Mouse (Mus musculus): ENCODE measurements around the gene Prkacb.

The Prkacb gene

GRCm38 (mm10) chr3:146719696-146720095 lies 93.1 kb downstream of the Prkacb start:
- no peak for DNase-seq (ENCODE audit: low read depth, low spot score)

GRCm38 (mm10) chr3:146718251-146718650 lies 94.5 kb downstream of the Prkacb start:
- no peak for DNase-seq (ENCODE audit: low read depth, low spot score)

- DNase-seq (ENCODE audit: low read depth, low spot score), result no peak
Observed at GRCm38 (mm10) chr3:146712305-146712704, 100.5 kb downstream of the Prkacb start.

GRCm38 (mm10) chr3:146711559-146711958 lies 101.2 kb downstream of the Prkacb start:
- no peak for DNase-seq (ENCODE audit: low read depth, low spot score)

GRCm38 (mm10) chr3:146711084-146711483 lies 101.7 kb downstream of the Prkacb start:
- DNase-seq (ENCODE audit: low read depth, low spot score), result no peak

GRCm38 (mm10) chr3:146709086-146709485 lies 103.7 kb downstream of the Prkacb start:
- no peak for DNase-seq (ENCODE audit: low read depth, low spot score)

- DNase-seq (ENCODE audit: low read depth, low spot score), result no peak
Observed at GRCm38 (mm10) chr3:146708381-146708780, 104.4 kb downstream of the Prkacb start.

- no peak for DNase-seq (ENCODE audit: low read depth, low spot score)
Observed at GRCm38 (mm10) chr3:146704099-146704498, 108.7 kb downstream of the Prkacb start.

- DNase-seq (ENCODE audit: low read depth, low spot score), result no peak
Observed at GRCm38 (mm10) chr3:146700051-146700450, 112.7 kb downstream of the Prkacb start.

GRCm38 (mm10) chr3:146698982-146699381 lies 113.8 kb downstream of the Prkacb start:
- DNase-seq (ENCODE audit: low read depth, low spot score), result no peak

GRCm38 (mm10) chr3:146692547-146692946 lies 120.2 kb downstream of the Prkacb start:
- no peak for DNase-seq (ENCODE audit: low read depth, low spot score)

- no peak for DNase-seq (ENCODE audit: low read depth, low spot score)
Observed at GRCm38 (mm10) chr3:146687121-146687725, 125.6 kb downstream of the Prkacb start.

GRCm38 (mm10) chr3:146686428-146686827 lies 126.4 kb downstream of the Prkacb start:
- DNase-seq (ENCODE audit: low read depth, low spot score), result no peak

- DNase-seq (ENCODE audit: low read depth, low spot score), result peak; percentile 14
Observed at GRCm38 (mm10) chr3:146684811-146685675, 127.7 kb downstream of the Prkacb start, which contains the start of gene Samd13. Samd13 (minus strand) TSS chr3:146685592.

GRCm38 (mm10) chr3:146683095-146683494 lies 129.7 kb downstream of the Prkacb start:
- DNase-seq (ENCODE audit: low read depth, low spot score), result no peak

GRCm38 (mm10) chr3:146682140-146682651 lies 130.6 kb downstream of the Prkacb start:
- DNase-seq (ENCODE audit: low read depth, low spot score), result peak; percentile 81

GRCm38 (mm10) chr3:146681696-146682095 lies 131.1 kb downstream of the Prkacb start:
- DNase-seq (ENCODE audit: low read depth, low spot score), result no peak

GRCm38 (mm10) chr3:146680625-146681024 lies 132.2 kb downstream of the Prkacb start:
- DNase-seq (ENCODE audit: low read depth, low spot score), result no peak

GRCm38 (mm10) chr3:146679646-146680045 lies 133.1 kb downstream of the Prkacb start:
- DNase-seq (ENCODE audit: low read depth, low spot score), result no peak

Data from skeletal muscle tissue, adult 2 months (tissue).